Mouse (Mus musculus): Measurements from ENCODE around the gene Mxra7.
"Not testable (repeated sequence)": the region's sequence is repeated elsewhere in the genome, so short reads cannot be mapped to it uniquely, and the experiment has no call there.

Mxra7 gene

DNA sequence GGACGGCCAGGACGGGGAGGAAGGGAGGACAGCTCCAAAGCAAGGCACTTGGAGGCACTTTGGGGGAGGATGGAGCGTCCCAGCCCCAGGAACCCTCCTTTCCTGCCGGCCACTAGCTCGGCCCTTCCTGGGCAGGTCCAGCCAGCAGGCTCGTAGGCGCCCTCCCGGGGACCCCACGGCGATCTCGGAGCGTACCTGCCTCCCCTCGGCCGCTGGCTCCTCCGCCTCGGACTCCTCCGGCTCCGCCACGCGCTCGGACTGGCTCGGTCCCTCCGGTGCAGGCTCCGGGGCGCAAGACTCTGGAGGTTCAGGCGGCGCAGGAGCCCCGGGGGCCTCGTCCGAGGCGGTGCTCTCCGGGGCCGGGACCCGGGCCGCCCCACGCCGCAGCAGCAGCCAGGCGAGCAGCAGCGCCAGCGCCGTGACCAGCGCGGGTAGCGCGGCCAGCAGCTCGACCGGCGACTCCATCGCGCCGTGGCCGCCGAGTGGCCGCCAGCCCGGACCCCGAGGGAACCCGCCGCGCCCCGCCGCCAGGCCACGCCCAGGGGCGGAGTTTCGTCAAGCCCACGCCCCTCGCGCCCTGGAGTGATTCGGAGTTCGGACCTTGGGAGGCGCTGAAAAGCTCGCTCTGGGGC, at the start of gene Mxra7:
Mxra7 (minus strand) TSS at position 513 of the 632 bp plus-strand sequence.
- peak; percentile 99 for DNase-seq

DNA sequence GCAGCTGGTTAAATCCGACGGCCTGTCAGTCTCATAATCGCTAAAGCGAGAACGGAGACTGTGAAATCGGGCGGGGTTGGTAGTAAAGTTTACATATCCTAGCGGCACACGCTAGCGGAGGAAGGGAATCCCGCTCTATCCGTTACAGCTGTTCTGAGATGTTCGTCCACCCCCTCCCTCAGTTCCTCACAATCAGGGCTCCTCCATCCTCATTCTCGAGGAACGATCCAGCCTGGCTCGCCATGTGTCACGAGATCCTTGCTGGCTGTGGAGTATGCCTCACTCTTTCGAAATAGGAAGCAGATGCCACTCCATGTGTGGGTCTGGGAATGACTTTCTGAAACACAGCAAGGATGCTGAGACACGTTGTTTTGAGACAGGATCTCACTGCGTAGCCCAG, 46.1 kb upstream of the Mxra7 start:
- no peak for DNase-seq

DNA sequence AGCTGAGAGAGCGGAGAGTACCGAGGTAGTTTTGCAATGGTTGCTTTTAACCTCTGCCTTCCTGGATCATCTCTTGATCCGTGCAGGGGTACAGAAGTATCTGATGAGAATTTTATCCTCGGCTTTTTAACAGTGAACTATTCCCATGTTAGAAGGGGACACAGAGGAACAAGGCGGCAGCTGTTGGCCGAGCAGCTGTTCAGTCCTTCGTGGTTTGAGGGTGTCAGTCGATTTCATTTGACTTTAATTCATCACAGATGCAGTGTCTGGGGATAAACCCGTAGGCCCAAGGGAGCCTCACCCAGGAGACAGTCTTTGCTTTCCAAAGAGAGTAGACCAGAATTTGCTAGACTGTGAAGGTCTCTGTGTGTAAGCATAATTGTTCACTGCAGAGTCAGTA, 43.7 kb upstream of the Mxra7 start:
- no peak for DNase-seq

DNA sequence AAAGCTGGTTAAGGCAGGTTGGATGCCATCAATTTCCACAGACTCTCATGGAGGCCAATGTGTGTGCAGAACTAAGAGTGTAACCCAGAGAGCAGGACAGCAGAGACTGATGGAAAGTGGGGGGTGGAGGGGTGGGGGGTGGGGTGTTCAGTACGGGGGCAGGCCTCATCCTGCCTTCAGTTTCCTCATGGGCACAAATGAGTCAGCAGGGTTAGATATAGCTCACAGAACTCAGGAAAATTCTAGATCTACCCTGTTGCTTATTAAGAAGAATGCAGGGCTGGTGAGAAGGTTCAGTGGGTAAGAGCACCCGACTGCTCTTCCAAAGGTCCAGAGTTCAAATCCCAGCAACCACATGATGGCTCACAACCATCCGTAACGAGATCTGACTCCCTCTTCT, 41.8 kb upstream of the Mxra7 start:
- no peak for DNase-seq

DNA sequence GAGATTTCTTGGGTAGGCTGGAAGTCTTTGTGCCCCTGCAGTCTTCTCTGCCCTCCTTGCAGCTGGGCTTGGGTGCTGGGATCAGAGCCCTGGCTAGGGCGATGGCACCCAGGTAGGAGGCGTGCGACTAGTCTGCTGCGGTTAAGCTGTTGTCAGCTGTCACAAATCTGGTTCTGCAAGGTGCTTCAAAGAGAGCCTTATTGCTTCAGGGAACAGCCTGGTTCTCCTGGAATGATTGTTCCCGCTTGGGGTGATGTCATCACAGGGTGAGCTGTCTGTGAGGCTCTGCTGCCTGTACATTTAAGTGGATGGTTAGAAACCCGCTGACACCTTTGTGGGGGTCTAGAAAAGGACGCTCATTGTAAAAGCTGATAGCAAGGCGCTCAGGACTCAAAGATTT, 41.4 kb upstream of the Mxra7 start:
- no peak for DNase-seq

DNA sequence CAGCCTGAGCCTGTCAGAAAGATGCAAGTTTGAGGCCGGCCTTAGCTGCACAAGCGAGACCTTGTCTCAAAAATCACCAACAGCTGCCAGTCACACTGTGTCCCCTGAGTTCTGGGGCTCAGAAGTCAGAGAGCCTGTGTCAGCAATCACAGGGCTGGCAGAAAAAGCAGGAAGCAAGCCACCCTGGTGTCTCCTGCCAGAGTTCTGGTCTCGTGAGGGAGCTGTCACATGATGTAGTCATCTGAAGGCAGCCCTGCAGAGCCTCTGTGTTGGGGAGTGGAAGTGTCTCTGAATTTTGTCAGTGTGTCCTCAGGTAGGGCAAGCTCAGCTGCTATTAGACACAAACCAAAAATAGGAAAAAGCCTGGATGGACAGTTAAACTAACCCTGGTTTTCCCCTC, 40.3 kb upstream of the Mxra7 start:
- DNase-seq, result peak; percentile 99

DNA sequence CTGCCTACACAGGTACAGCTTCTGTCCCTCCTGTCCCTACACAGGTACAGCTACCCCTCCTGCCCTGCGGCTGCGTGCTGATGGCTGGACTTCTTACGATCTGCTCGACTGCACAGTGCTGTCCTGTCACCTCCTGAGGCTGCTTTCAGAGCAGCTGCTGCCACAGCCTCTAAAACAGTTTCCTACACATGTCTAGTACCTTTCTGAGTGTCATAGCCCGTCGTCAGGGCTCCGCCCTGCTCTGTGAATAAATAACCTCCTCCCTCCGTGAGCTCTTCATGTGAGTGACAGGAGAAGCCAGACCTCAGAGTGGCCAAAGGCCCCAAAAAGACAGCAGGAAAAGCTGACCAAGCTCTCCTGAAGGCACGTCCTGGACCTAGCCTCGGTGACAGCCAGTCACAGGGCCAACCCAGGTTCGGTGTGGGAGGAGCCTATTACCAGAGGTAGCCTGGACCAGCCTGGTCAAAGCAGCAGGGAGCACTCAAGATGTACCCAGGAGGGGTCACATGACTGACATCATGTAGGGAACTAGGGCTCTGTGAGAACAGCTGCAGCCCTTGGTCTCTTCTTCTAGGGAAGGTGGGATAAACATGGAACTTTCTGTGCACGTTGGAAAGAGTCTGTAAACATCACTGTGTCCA, 38.2 kb upstream of the Mxra7 start:
- peak; percentile 89 for DNase-seq

DNA sequence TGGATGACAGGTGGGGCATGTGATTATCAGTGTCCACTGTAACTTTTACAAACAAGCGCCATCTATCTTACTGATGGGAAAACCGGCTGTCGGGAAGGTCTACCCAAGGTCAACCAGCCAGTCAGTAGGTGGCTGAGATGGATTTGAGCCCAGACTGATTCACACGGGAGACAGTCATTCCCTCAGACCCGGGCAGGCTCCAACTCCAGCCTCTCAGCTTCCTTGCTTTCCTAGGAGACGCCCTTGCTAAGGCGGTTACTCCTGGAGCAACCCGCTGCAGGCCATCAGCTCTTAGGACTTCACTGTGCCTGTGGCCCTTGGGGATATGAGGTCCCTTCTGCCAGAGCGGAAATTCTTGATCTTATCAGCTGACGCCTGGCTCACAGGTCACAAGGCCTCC, 36.6 kb upstream of the Mxra7 start:
- DNase-seq, result peak; percentile 97

DNA sequence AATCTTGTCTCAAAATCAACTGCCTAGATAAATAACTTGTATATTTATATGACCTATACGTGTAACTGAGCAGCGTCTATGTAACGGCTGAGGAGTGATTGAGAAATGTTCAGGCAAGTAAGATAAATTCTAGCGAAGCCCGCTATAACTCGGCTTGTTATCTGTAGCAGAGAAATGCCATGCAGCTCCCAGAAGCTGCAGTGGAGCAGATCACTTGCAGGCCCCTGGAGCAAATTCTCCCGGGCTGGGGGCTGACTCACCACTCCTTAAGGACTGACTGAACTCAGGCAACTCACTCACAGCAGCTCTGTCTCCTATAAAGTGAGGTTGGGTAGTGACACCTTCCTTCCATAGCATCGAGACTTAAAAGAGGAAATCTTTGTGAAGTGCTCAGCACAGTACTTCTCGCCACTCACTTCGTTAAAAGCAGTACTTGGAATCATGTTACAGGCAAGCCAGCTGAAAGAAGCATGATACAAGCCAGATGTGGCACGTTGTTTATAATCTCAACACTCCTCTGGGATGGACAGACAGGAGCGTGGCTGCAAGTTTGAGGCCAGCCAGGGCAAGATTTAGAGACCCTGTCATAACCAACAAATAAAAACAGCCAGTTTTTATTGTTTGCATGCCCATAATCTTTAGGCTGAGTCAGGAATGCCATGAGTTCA, 29.5 kb upstream of the Mxra7 start:
- DNase-seq, result peak; percentile 76

DNA sequence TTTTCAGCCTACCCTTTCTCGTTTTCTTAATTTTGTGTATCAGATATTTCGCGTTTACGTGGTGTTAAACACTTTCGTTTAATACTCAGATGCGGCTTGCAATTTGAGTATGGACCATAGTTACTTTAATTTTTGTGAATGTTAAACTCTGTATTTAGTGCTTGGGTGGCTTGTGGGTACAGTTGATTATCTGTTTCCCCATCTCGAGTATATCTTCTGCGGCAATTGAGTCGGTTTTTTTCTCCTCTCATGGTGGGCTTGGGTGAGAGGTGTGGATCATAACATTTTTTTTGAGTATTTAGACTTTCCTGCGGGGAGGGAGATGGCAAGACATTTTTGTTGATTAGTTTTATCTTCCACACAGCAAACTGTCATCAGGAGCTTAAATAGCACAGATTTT, 26.4 kb upstream of the Mxra7 start:
- no peak for DNase-seq

DNA sequence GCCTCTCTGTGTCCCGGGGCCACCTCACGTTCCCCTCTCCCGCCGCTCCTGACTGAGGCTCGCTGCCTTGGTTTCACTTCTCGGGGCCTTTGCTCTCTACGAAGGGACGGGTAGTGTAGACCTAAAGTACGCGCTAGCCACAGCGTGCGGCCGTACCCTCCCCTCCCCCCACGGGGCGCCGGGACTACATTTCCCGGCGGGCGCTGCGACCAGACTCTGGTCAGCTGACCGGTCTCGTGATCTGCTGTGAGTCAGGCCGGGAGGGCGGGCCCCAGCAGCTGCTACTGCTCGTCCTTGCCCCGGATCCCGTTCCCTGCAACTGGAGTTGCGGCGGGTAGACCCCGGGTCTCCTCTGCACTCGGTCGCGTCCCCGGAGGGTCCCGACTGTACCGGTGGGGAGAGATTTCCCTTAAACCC, 25.7 kb upstream of the Mxra7 start:
- peak; percentile 100 for DNase-seq

DNA sequence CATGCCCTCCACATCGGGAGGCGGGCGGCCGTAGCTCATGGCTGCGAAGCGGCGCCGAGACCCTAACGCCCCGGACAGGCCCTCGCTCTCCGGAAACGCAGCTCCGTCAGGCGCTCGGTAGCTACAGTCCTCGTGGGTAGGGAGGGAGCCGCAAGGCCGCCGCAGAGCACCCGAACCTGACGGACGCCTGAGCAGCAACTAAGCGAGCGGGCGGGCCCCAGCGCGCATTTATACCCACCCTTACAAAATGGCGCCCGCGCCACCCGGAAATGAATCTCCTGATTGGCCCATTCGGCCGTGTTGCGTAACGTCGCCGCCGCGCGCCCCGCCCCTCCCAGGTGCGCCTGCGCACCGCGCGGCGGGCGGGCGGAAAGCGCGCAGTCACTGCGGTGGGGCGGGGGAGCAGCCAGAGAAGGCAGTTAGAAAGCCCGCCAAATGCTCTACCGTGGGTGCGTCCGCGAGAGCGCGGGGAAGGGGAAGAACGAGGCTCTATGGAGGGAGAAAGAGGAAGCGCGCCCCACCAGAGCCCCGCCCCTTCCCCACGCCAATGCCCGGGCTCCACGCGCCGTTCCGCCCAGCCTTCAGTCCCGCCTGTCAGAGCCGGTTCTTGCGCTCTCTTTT, 25.2 kb upstream of the Mxra7 start, which contains the start of gene Srsf2:
Srsf2 (minus strand) TSS at position 204 of the 621 bp plus-strand sequence.
- peak; percentile 100 for DNase-seq

DNA sequence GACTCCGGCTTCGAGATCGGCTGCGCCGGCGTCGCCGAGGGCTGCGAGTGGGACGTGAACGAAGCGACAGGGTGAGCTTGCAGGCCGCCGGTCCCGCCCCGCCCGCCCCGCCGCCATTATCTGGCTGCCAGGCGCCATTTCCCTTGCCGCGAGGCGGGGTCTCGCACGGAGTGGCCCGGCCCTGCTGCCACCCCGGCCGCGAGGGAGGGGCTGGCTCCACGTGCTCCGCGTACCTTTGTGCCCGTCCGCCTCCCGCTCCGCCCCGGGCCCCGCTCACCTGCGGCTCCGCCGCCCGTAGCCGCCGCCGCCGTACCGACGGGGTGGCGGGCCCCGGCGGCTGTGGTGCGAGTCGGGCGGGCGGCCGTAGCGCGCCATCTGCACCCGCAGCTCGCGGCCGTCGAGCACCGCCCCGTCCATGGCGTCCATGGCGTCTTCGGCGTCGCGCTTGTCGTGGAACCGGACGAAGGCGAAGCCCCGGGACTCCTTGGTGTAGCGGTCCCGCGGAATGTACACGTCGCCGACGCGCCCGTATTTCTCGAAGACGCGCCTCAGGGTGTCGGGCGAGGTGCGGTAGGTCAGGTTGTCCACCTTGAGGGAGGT, 24.5 kb upstream of the Mxra7 start, which contains the start of gene Mfsd11:
Mfsd11 (plus strand) TSS at position 150 of the 600 bp plus-strand sequence.
- peak; percentile 98 for DNase-seq

DNA sequence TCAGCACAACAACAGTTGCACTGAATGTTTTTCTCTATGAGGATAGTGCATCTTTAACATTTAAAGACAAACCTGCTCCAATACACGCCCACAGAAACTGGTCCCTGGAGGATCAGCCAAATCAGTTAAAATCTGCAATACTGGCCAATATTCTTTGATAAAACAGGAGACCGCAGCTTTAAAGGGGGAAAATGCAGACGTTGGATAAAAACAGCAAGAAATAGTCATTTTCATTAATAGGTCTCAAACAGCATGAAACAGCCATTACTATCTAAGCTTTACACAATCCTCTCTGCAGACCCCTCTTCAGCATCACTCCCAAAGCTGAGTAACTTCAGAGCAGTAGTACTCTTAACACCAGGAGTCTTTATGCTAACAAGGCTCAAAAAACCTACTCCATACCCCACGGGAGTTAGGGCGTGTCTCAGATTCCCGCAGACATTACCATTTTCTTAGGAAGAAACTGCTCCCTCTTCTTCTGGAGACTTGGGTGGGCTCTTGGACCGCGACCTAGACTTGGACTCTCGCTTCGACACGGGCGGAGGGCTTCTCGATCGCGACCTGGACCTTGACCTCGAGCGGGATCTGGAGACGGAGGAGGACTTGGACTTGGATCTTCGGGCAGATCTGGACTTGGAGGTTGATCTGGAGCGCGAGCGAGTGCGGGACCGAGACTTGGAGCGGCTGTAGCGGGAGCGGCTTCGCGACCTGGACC, 23.9 kb upstream of the Mxra7 start:
- no peak for DNase-seq

DNA sequence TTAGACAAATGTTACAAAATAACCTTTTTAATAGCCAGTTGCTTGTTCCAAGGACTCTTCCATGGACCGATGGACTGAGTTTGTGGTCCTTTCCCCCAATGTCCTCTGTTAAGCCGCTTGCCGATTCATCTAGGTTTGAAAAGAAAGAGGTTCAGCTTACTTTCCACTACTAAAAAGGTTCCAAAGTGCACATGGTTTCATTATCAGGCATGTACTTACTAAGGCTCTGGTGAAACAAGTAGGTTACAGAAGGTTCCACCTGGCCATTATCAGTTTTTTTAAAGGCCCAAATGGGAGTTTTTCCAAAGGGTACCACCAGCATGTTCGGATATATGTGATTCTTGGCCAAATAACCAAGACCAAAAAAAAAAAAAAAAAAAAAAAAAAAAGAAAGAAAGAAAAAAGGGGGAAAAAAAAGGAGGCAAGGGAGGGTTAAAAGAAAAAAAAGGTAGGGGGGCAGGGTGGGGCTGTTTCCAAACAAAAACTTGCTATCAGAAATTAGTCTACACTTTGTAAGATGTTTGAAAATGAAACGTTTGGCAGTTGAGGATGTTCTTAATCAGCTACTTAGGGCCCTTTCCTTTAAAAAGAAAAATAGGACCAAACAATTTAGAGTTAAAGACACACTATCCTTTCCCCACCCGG, 23.1 kb upstream of the Mxra7 start:
- no peak for DNase-seq

DNA sequence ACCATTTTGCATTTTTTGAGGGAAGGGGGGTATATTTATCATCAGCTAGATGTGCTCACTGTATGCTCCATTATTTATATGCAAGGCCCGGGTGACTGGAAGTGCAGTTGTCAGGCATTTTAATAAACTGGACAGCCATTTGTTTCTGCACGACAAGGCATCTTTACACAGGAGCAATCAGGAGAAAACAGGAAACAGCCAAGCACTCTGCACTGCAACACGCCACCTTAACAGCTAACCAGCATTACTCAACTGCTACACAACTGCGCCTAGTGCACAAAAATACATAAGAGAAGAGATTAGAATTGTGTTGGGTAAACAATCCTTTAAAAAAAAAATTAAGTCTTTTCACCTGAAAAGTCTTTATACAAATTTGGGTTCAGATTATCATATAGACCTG, 22.2 kb upstream of the Mxra7 start:
- DNase-seq, result no peak

DNA sequence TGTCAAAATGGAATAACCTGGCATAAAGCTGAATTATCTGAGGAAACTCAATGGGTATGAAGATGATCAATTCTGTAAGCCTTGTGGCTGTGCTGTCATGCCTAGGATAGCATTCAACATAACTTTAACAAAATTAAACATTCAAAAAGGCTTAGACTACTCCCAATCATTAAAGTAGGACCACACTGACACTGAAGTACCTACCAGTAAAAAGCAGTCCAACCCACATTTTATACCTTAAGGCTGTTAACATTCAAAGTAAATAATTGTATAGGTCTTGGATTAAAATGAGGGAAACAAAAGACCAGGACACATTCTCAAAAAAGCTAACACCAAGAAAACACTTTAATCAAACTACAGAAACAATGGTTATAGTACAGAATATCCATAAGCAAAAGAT, 21.7 kb upstream of the Mxra7 start:
- no peak for DNase-seq

DNA sequence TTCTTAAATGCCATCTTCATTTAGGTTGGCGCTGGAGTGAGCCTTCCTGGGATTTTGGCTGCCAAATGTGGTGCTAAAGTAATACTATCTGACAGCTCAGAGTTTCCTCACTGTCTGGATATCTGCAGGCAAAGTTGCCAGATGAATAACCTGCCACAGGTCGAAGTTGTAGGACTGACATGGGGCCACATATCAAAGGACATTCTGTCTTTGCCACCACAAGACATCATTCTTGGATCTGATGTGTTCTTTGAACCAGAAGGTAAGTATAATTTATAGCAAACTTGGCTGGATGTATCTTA, 21.0 kb upstream of the Mxra7 start:
- not testable (repeated sequence) for DNase-seq

DNA sequence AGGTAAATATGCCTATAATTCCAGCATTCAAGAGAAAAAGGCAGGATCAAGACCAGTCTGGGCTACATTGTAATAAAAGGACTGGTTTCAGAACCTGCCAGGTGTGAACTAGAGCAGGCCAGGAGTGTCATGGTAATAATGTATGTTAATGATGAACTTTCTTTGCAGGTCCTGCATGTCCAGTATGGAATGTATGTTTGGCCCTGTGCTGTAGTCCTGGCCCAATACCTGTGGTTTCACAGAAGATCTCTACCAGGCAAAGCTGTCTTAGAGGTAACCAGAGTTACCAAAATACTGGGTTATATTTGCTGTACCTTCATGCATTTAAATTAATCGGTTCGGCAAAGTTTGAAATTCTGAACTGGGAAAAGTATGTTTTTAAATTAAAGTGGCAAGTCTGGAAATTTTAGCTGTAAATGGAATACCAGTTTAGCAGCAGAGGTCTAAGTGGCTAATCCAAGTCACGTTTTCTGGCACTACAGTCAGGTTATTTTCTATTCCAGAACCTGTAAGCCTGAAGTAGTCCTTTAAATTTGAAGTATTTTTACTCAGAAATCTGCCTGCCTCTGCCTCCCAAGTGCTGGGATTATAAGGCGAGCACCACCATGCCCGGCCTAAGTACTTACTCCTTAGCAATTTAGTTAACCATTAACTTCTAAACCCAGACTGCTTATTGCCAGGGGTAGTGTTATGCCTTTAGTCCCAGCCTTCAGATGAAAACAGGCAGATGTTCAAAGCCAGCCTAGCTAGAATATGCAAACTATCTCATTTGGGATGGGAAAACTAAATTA, 20.4 kb upstream of the Mxra7 start:
- DNase-seq, result no peak

DNA sequence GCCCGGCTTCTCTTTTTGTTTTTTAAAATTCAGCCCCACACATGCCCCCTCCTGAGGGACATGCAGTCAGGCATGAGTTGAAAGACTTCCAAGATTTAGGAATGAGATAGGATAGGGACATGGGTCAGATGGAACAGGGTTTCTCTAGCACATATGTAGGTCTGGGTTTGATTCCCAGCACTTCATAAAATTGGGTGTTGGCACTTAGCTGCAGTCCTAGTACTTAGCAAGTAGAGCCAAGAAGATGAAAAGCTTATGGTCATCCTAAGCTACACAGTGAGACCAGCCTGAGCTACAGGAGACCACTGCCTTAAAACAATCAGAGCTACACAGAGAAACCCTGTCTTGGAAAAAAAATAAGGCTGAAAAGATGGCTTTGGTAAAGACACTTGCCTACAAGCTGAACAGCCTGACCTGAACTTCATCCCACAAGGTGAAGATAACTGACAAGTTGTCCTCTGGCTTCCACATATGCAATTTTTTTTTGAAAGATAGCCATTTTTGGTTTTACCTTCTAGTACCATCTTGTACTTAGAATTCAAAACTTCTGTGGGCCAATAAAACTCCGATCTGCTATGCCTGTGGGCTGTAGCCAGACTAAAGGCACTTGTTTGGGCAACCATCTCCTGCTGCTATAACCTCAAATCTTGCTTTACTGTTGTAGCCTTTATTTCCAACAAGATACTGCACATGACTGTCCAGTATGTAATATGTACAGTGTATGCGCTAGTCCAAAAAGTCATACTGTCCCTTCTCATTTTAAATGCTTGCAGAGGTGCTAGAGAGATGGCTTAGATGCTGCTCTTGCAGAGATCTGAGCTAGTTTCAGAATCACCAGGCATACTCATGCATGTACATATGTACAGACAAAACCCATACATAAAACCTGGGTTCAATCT, 19.6 kb upstream of the Mxra7 start:
- no peak for DNase-seq
